Mouse (Mus musculus): Measurements from ENCODE around the gene Lamc1. TPM values are rescaled to one million over a fixed set of nuclear protein-coding genes. Genes with fewer than 3 reads are reported as not detected.
"Not testable (repeated sequence)": the region's sequence is repeated elsewhere in the genome, so short reads cannot be mapped to it uniquely, and the experiment has no call there.

Gene Lamc1
- total RNA-seq, 4 experiments from 2014 or later = 49.8 to 71.5 (median 61.8) TPM

- DNase-seq = not testable (repeated sequence)
These were observed 34.7 kb downstream of the Lamc1 start for GRCm38 (mm10) chr1:153297774-153298363.

- DNase-seq = no peak
These were observed 36.6 kb downstream of the Lamc1 start for GRCm38 (mm10) chr1:153296035-153296434.

GRCm38 (mm10) chr1:153292892-153293291 is 39.7 kb downstream of the Lamc1 start:
- no peak for DNase-seq

- DNase-seq = peak; percentile 39
These were observed 40.4 kb downstream of the Lamc1 start for GRCm38 (mm10) chr1:153292202-153292601.

GRCm38 (mm10) chr1:153291416-153291815 is 41.2 kb downstream of the Lamc1 start:
- DNase-seq = no peak

GRCm38 (mm10) chr1:153288010-153288409 is 44.6 kb downstream of the Lamc1 start:
- DNase-seq = no peak

GRCm38 (mm10) chr1:153287443-153287842 is 45.1 kb downstream of the Lamc1 start:
- DNase-seq = no peak

GRCm38 (mm10) chr1:153286216-153286615 is 46.4 kb downstream of the Lamc1 start:
- DNase-seq = no peak

GRCm38 (mm10) chr1:153285188-153285587 is 47.4 kb downstream of the Lamc1 start:
- no peak for DNase-seq

GRCm38 (mm10) chr1:153282342-153282975 is 50.1 kb downstream of the Lamc1 start:
- DNase-seq = no peak

GRCm38 (mm10) chr1:153281483-153281882 is 51.1 kb downstream of the Lamc1 start:
- no peak for DNase-seq

- DNase-seq = no peak
These were observed 52.2 kb downstream of the Lamc1 start for GRCm38 (mm10) chr1:153280411-153280810.

- no peak for DNase-seq
These were observed 54.5 kb downstream of the Lamc1 start for GRCm38 (mm10) chr1:153278028-153278613.

GRCm38 (mm10) chr1:153275466-153275865 is 57.1 kb downstream of the Lamc1 start:
- DNase-seq = no peak

- DNase-seq = no peak
These were observed 58.0 kb downstream of the Lamc1 start for GRCm38 (mm10) chr1:153274611-153275010.

GRCm38 (mm10) chr1:153273657-153274056 is 58.9 kb downstream of the Lamc1 start:
- DNase-seq = no peak

GRCm38 (mm10) chr1:153270827-153271226 is 61.8 kb downstream of the Lamc1 start:
- DNase-seq = no peak

GRCm38 (mm10) chr1:153269681-153270080 is 62.9 kb downstream of the Lamc1 start:
- DNase-seq = no peak

- DNase-seq = no peak
These were observed 63.7 kb downstream of the Lamc1 start for GRCm38 (mm10) chr1:153268806-153269309.

GRCm38 (mm10) chr1:153268306-153268705 is 64.3 kb downstream of the Lamc1 start:
- no peak for DNase-seq

GRCm38 (mm10) chr1:153267730-153268129 is 64.9 kb downstream of the Lamc1 start:
- no peak for DNase-seq

GRCm38 (mm10) chr1:153266891-153267290 is 65.7 kb downstream of the Lamc1 start:
- DNase-seq = no peak

- peak; percentile 19 for DNase-seq
These were observed 67.0 kb downstream of the Lamc1 start for GRCm38 (mm10) chr1:153265579-153265978.

- DNase-seq = no peak
These were observed 67.5 kb downstream of the Lamc1 start for GRCm38 (mm10) chr1:153265066-153265465.

Measured in adrenal gland, adult 8-10 months (tissue).